Mouse (Mus musculus) olfactory bulb, adult 2 months (tissue): Measurements from ENCODE around the gene Glt28d2.

ENCODE experiments used
- CTCF ChIP-seq: fragments of 200-500 bp; IDR thresholded peaks from 2 replicates; pipeline ENCODE4 v1.5.1; 2012; ENCODE audit warnings: low read depth, mild to moderate bottlenecking, low read length, moderate library complexity; ENCODE audit not compliant: insufficient read depth
- POLR2A ChIP-seq: fragments of 200-500 bp; IDR thresholded peaks from 2 replicates; pipeline ENCODE4 v1.6.1; 2012; ENCODE audit warnings: mild to moderate bottlenecking, low read depth, low read length, moderate library complexity; ENCODE audit not compliant: insufficient read depth

- no peak for TF ChIP-seq CTCF
- TF ChIP-seq POLR2A: no peak
These were observed 45.0 kb downstream of the Glt28d2 start for GRCm38 (mm10) chr3:85842177-85842880.
